Mouse (Mus musculus) midbrain, postnatal 0 days (tissue): ENCODE measurements at regions not wholly inside any gene's neighbourhood (a gene's known extent, or its start where the extent isn't known, plus 50 kb on each side); places are given as distances from the start of the nearest gene placed in this dataset.

ENCODE experiments used
- ATAC-seq: fragments of 200-750 bp; cut with Nextera tagmentation; 2 replicates; pipeline ENCODE4 v1.8.0; 2017; ENCODE audit warnings: moderate number of reproducible peaks, mild to moderate bottlenecking, moderate TSS enrichment, moderate library complexity; ENCODE audit not compliant: low FRiP score
- DNase-seq: peaks from one replicate; pipeline ENCODE4 v3.0.0-alpha.2; 2015; ENCODE audit warnings: low spot score
- H3K27ac ChIP-seq: fragments of 300-500 bp; sonication (generic); 2 replicates; pipeline ENCODE4 v1.5.1; 2014; ENCODE audit warnings: low read depth, mild to moderate bottlenecking, low read length, mixed read lengths
- H3K27me3 ChIP-seq: fragments of 300-500 bp; sonication (generic); 2 replicates; pipeline ENCODE4 v1.6.1; 2014; ENCODE audit warnings: low read length, control low read depth, mixed read lengths; ENCODE audit not compliant: insufficient read depth
- H3K36me3 ChIP-seq: fragments of 300-500 bp; sonication (generic); 2 replicates; pipeline ENCODE4 v1.6.1; 2014; ENCODE audit warnings: low read length, control low read depth, mixed read lengths; ENCODE audit not compliant: insufficient read depth
- H3K4me1 ChIP-seq: fragments of 300-500 bp; sonication (generic); 2 replicates; pipeline ENCODE4 v1.6.1; 2014; ENCODE audit warnings: mild to moderate bottlenecking, control low read depth, antibody characterized with exemption, low read length, mixed read lengths; ENCODE audit not compliant: insufficient read depth
- H3K4me2 ChIP-seq: fragments of 300-500 bp; sonication (generic); 2 replicates; pipeline ENCODE4 v1.6.1; 2014; ENCODE audit warnings: low read depth, mild to moderate bottlenecking, low read length, mixed read lengths; ENCODE audit not compliant: poor library complexity, severe bottlenecking
- H3K4me3 ChIP-seq: fragments of 300-500 bp; sonication (generic); 2 replicates; pipeline ENCODE4 v1.5.1; 2014; ENCODE audit warnings: low read depth, mild to moderate bottlenecking, low read length, moderate library complexity
- H3K9ac ChIP-seq: fragments of 300-500 bp; sonication (generic); replicated peaks from 2 replicates; pipeline ENCODE4 v1.6.1; 2014; ENCODE audit warnings: mild to moderate bottlenecking, low read length, moderate library complexity, mixed read lengths; ENCODE audit not compliant: poor library complexity, severe bottlenecking
- H3K9me3 ChIP-seq: fragments of 300-500 bp; sonication (generic); 2 replicates; pipeline ENCODE4 v1.6.1; 2016; ENCODE audit warnings: low read length, control low read depth
- CTCF ChIP-seq: IDR thresholded peaks from 2 replicates; pipeline ENCODE4 v1.5.1; 2016; ENCODE audit warnings: antibody characterized with exemption, mild to moderate bottlenecking
- WGBS: fragments of 180-500 bp; shearing (Covaris S2); extraction: QIAGEN DNeasy Blood & Tissue Kit; methylation state at CpG from one replicate; pipeline ENCODE4 v1.1.7; 2014; 5-methylcytosine and 5-hydroxymethylcytosine counted together

DNA sequence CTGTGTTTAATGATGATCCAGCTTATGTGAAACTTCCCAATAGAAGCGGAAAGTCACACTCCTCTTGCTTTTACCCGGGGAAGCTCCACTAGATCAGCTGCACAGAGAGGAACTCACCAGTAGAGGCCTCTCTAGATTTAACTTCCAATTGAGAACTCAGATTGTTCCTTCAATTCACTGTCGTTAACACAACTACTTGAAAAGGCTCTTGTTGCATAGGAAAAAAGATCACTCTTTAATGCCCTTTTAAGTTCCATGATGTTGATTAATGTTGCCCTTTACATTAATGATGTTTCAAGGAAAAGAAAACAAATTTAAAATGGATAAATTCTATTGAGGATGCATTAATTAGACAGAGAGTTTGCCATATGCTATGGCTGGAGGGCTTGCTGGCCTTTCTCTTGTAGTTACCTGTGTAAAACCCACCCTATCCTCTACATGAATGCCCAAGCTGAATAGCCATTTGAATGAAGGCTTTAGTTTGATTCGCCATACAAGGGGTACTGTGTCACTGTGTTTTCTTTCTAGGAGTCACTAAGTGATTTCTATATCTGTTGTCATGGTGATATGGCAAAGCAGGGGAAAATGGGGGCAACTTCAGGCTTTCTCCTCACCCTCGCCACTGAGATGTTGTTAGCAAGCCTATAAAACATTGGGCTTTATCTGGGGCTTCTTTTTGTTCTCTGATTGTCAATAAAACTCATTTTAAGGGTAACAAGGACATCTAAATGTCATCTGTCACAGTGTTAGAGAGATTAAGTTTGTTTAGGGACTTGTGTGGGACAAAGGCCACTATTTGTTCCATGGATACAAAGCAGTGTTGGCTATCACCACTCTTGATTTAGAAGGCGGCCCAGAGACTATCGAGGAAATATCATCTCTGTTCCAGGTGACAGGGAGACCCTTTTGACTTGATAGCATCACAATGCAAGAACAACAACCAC lies 429.9 kb upstream of the Tbc1d2b start:
- H3K9me3 ChIP-seq: no peaks in the 10 kb centered on the region
- peak; percentile 71 for ATAC-seq
- H3K27ac ChIP-seq: no peak overlapping the region
- no peak overlapping the region for H3K4me2 ChIP-seq
- WGBS: 16% methylated on average over 7 of the region's 7 CpGs
- H3K27me3 ChIP-seq: peaks cover 9% of the 10 kb centered on the region
- peak; percentile 85 for TF ChIP-seq CTCF
- H3K4me1 ChIP-seq: no peaks in the 10 kb centered on the region
- no peak overlapping the region for H3K9ac ChIP-seq
- peak; percentile 88 for DNase-seq
- no peaks in the 10 kb centered on the region for H3K36me3 ChIP-seq
- no peak overlapping the region for H3K4me3 ChIP-seq

- WGBS: 48% methylated on average over 4 of the region's 4 CpGs
- H3K27ac ChIP-seq: no peak overlapping the region
- H3K4me3 ChIP-seq: no peak overlapping the region
- H3K4me1 ChIP-seq: no peaks in the 10 kb centered on the region
- no peaks in the 10 kb centered on the region for H3K9me3 ChIP-seq
- DNase-seq: peak; percentile 80
- no peak; the same call in 1 of the 2 replicates for ATAC-seq
- TF ChIP-seq CTCF: no peak
- peaks cover 5% of the 10 kb centered on the region; the same call in 1 of the 2 replicates for H3K27me3 ChIP-seq
- H3K9ac ChIP-seq: no peak overlapping the region
- no peaks in the 10 kb centered on the region for H3K36me3 ChIP-seq
- no peak overlapping the region for H3K4me2 ChIP-seq
Observed at GRCm38 (mm10) chr9:90701180-90701765, 430.7 kb upstream of the Tbc1d2b start.

GRCm38 (mm10) chr9:90713685-90714084 lies 443.1 kb upstream of the Tbc1d2b start:
- Histone ChIP-seq H3K9me3 (0 out of 2 replicates have a peak, but pooled peaks cover 4% of the 10 kb centered on the region), H3K4me1 (no peaks in the 10 kb centered on the region), H3K27me3 (no peaks in the 10 kb centered on the region), H3K36me3 (no peaks in the 10 kb centered on the region), H3K27ac (no peak overlapping the region), H3K9ac (no peak overlapping the region), H3K4me3 (no peak overlapping the region), H3K4me2 (no peak overlapping the region)
- 31% methylated on average over 2 of the region's 2 CpGs for WGBS
- ATAC-seq (no peak), DNase-seq (peak; percentile 57)
- no peak for TF ChIP-seq CTCF

GRCm38 (mm10) chr9:90731450-90731849 lies 460.8 kb upstream of the Tbc1d2b start:
- Histone ChIP-seq H3K27ac (no peak overlapping the region), H3K36me3 (no peaks in the 10 kb centered on the region), H3K27me3 (no peaks in the 10 kb centered on the region), H3K4me2 (no peak overlapping the region), H3K9me3 (no peaks in the 10 kb centered on the region), H3K4me1 (no peaks in the 10 kb centered on the region), H3K9ac (no peak overlapping the region), H3K4me3 (no peak overlapping the region)
- DNase-seq (no peak), ATAC-seq (no peak)
- 20% methylated on average over 4 of the region's 4 CpGs for WGBS
- no peak for TF ChIP-seq CTCF

- 17% methylated on average over 3 of the region's 3 CpGs for WGBS
- no peak overlapping the region for H3K27ac ChIP-seq
- H3K4me3 ChIP-seq: no peak overlapping the region
- no peaks in the 10 kb centered on the region for H3K4me1 ChIP-seq
- H3K9ac ChIP-seq: no peak overlapping the region
- no peaks in the 10 kb centered on the region for H3K27me3 ChIP-seq
- peak; percentile 3 for DNase-seq
- no peaks in the 10 kb centered on the region for H3K36me3 ChIP-seq
- TF ChIP-seq CTCF: no peak
- no peak overlapping the region for H3K4me2 ChIP-seq
- no peaks in the 10 kb centered on the region for H3K9me3 ChIP-seq
- ATAC-seq: no peak
Observed at GRCm38 (mm10) chr9:90757175-90757574, 486.6 kb upstream of the Tbc1d2b start.

DNA sequence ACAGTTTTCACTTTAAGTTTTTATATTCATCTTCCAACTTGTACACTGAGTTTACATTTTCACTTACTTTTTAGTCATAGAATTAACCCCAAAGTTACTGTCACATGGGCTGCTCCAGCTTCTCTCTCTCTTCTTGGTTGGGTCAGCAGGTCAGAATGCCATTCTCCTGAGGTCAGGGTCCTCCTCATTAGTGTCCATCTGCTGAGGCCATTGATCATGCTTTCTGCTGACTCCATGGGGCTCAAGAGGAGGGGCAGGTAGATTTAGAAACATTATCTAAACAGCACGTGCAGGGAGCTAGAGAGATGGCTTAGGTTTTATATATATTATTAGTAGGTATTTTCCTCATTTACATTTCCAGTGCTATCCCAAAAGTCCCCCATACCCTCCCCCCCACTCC lies 503.7 kb upstream of the Tbc1d2b start:
- ATAC-seq: no peak
- 56% methylated on average over 1 of the region's 1 CpGs for WGBS
- TF ChIP-seq CTCF: no peak
- Histone ChIP-seq H3K36me3 (no peaks in the 10 kb centered on the region), H3K9me3 (no peaks in the 10 kb centered on the region), H3K27me3 (no peaks in the 10 kb centered on the region), H3K27ac (no peak overlapping the region), H3K4me3 (no peak overlapping the region), H3K4me1 (no peaks in the 10 kb centered on the region), H3K4me2 (no peak overlapping the region), H3K9ac (no peak overlapping the region)
- no peak for DNase-seq
